Mouse (Mus musculus): ENCODE data around the gene Antxr1. TPM values are rescaled to one million over a fixed set of nuclear protein-coding genes. Genes with fewer than 3 reads are reported as not detected.

The Antxr1 gene
- polyA plus RNA-seq, 1 experiment from 2014 or later, result 3.6 TPM

DNA sequence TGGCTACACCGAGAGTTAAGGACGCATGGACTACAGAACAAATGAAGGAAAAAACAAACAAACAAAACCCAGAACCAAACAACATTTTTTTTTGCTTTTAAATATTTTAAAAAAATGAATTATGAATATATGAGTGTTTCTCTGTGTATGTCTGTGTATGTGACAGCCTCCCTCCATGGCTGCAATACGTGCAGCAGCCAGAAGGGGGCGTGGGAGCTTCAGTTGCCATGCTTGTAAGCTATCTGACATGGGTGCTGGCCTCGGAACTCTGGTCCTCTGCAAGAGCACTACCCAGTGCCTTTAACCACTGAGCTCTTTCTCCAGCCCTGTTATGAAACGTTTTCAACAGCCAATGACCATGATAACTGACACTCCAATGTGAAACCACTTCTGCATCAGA, 215.0 kb downstream of the Antxr1 start:
- Histone ChIP-seq H3K27ac (ENCODE audit: poor library complexity, severe bottlenecking) (no peak overlapping the region), H3K4me2 (no peak overlapping the region), H3K4me3 (no peak overlapping the region), H3K4me1 (replicated peaks) (peaks cover 9% of the 10 kb centered on the region; the same call in 1 of the 2 replicates), H3K27me3 (replicated peaks) (no peaks in the 10 kb centered on the region), H3K9ac (no peak overlapping the region), H3K36me3 (no peaks in the 10 kb centered on the region), H3K9me3 (replicated peaks) (no peaks in the 10 kb centered on the region)
- no peak for ATAC-seq (ENCODE audit: insufficient number of reproducible peaks, low FRiP score)
- WGBS, result 86% methylated on average over 6 of the region's 6 CpGs

DNA sequence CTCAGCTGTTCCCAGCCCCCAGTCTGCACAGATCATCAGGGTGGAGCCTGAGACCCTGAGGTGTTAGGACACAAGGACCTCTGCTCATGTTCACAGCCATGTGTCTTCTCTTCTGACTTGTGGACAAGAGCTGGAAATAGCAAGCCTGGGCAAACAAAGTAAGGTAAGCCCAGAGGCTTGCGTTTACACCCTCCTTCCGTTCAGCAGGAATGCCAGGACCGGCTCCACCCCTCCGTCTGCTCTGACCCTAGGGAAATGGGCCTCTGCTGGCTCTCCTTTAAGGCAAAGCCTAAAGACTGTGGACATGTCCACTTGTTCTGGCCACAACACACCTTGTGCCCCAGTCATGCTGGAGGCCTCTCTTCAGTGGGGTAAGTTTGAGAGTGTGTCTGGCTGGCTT, 215.6 kb downstream of the Antxr1 start:
- Histone ChIP-seq H3K9ac (no peak overlapping the region), H3K27ac (ENCODE audit: poor library complexity, severe bottlenecking) (no peak overlapping the region), H3K9me3 (replicated peaks) (no peaks in the 10 kb centered on the region), H3K4me2 (no peak overlapping the region), H3K4me1 (replicated peaks) (peaks cover 9% of the 10 kb centered on the region; the same call in 1 of the 2 replicates), H3K27me3 (replicated peaks) (no peaks in the 10 kb centered on the region), H3K4me3 (no peak overlapping the region), H3K36me3 (no peaks in the 10 kb centered on the region)
- no peak for ATAC-seq (ENCODE audit: insufficient number of reproducible peaks, low FRiP score)
- 47% methylated on average over 4 of the region's 4 CpGs for WGBS

DNA sequence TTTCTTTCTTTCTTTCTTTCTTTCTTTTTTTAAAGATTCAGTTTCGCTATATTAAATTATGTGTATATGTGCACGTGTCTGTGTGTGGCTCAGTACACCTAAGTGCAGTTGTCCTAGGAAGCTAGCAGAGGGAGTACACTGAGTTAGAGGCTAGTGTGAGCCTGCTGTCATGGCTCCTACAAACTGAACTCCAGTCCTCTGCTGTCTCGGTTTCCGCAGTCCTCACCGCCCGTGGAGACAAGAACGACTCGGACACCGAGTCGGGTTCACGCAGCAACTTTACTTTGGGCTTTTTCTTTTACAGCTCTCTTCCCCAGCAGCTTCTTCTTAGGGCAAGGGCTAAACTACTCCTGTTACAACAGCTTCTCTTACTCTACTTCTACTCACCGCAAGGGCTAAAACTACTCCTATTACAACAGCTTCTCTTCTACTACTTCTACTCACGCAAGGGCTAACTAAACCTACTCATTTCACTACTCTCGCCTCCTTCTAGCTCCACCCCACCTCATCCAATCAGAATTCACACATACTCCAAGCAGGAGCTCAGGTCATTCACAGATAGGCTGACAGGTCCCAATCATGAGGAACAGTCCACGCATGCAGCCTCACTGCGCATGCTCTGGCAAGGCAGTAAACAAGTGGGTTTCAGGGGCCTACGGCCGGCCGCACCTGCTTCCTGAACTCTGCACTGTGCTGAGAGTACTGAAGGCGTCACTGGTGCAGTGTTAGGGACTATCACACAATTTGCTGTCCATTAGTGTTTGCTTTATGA, 216.4 kb downstream of the Antxr1 start:
- Histone ChIP-seq H3K4me2 (no peak overlapping the region), H3K9ac (no peak overlapping the region), H3K27ac (ENCODE audit: poor library complexity, severe bottlenecking) (no peak overlapping the region), H3K4me1 (replicated peaks) (peaks cover 9% of the 10 kb centered on the region; the same call in 1 of the 2 replicates), H3K27me3 (replicated peaks) (no peaks in the 10 kb centered on the region), H3K36me3 (no peaks in the 10 kb centered on the region), H3K9me3 (replicated peaks) (no peaks in the 10 kb centered on the region), H3K4me3 (no peak overlapping the region)
- WGBS, result 85% methylated on average over 20 of the region's 20 CpGs
- no peak for ATAC-seq (ENCODE audit: insufficient number of reproducible peaks, low FRiP score)

- Histone ChIP-seq H3K4me2 (no peak overlapping the region), H3K9me3 (replicated peaks) (no peaks in the 10 kb centered on the region), H3K4me1 (replicated peaks) (peaks cover 9% of the 10 kb centered on the region; the same call in 1 of the 2 replicates), H3K9ac (no peak overlapping the region), H3K4me3 (no peak overlapping the region), H3K27me3 (replicated peaks) (peaks cover 5% of the 10 kb centered on the region; the same call in 1 of the 2 replicates), H3K36me3 (no peaks in the 10 kb centered on the region), H3K27ac (ENCODE audit: poor library complexity, severe bottlenecking) (no peak overlapping the region)
- ATAC-seq (ENCODE audit: insufficient number of reproducible peaks, low FRiP score), result no peak
- WGBS, result 83% methylated on average over 7 of the region's 7 CpGs
These were observed 219.0 kb downstream of the Antxr1 start for GRCm38 (mm10) chr6:87116596-87116995.

DNA sequence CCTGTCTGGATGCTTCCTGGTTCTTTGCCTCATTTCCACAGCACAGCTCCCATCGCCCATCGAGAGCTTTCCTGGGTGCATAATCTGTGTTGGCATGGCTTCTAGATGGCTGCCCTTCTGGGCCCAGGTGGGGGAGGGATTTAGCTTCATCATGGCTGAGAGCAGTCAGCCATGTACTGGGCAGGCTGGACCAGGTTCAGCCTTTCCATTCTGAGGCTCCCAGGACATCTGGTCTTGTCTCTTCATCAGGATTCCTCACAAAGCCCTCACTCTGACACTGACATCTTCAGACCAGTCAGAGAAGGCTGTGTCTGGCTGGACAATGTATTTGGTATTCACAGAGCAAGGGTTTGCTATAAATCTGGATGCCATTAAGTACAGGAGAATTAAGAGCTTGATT, 219.6 kb downstream of the Antxr1 start:
- 85% methylated on average over 2 of the region's 2 CpGs for WGBS
- Histone ChIP-seq H3K27ac (ENCODE audit: poor library complexity, severe bottlenecking) (no peak overlapping the region), H3K4me2 (no peak overlapping the region), H3K4me1 (replicated peaks) (peaks cover 9% of the 10 kb centered on the region; the same call in 1 of the 2 replicates), H3K36me3 (no peaks in the 10 kb centered on the region), H3K27me3 (replicated peaks) (peaks cover 11% of the 10 kb centered on the region), H3K9ac (no peak overlapping the region), H3K4me3 (no peak overlapping the region), H3K9me3 (replicated peaks) (no peaks in the 10 kb centered on the region)
- no peak for ATAC-seq (ENCODE audit: insufficient number of reproducible peaks, low FRiP score)

DNA sequence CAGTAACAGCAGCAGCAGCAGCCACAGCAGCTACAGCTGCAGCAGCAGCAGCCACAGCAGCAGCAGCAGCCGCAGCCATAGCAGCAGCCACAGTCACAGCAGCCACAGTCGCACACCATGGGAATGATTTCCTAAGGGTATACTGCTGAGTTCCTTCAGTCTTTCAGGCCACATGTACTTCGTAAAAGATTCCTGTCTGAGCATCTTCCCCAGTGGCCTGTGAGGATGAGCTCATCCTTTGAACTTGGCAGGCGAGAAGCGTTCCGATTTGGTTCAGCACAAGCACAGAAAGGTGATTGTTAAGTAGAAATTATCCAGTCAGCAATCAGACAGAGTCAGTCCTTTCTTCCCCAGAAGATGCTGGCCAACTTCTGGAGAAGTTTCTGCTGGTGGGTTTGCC, 223.5 kb downstream of the Antxr1 start:
- H3K4me3 ChIP-seq, result no peak overlapping the region
- peaks cover 13% of the 10 kb centered on the region for H3K27me3 ChIP-seq (replicated peaks)
- no peaks in the 10 kb centered on the region for H3K36me3 ChIP-seq
- ATAC-seq (ENCODE audit: insufficient number of reproducible peaks, low FRiP score), result no peak
- H3K27ac ChIP-seq (ENCODE audit: poor library complexity, severe bottlenecking), result no peak overlapping the region
- no peak overlapping the region for H3K4me2 ChIP-seq
- WGBS, result 84% methylated on average over 6 of the region's 6 CpGs
- no peaks in the 10 kb centered on the region for H3K9me3 ChIP-seq (replicated peaks)
- no peak overlapping the region for H3K9ac ChIP-seq
- H3K4me1 ChIP-seq (replicated peaks), result no peaks in the 10 kb centered on the region

DNA sequence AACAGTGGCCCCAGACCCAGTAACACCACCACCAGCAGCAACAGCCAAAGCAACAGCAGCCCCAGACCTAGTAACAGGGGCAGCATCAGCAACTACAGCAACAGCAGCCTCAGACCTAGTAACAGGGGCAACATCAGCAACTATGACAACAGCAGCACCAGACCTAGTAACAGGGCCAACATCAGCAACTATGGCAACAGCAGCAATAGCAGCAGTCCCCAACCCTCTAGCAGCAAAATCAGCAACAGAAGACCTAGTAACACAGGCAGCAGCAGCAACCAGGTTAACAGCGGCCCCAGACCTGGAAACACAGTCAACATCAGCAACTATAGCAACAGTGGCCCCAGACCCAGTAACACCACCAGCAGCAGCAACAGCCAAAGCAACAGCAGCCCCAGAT, 224.1 kb downstream of the Antxr1 start:
- peaks cover 13% of the 10 kb centered on the region for H3K27me3 ChIP-seq (replicated peaks)
- no peaks in the 10 kb centered on the region for H3K36me3 ChIP-seq
- H3K27ac ChIP-seq (ENCODE audit: poor library complexity, severe bottlenecking), result no peak overlapping the region
- no peak overlapping the region for H3K4me3 ChIP-seq
- H3K9ac ChIP-seq, result no peak overlapping the region
- WGBS, result 84% methylated on average over 1 of the region's 1 CpGs
- H3K4me2 ChIP-seq, result no peak overlapping the region
- no peak for ATAC-seq (ENCODE audit: insufficient number of reproducible peaks, low FRiP score)
- no peaks in the 10 kb centered on the region for H3K4me1 ChIP-seq (replicated peaks)
- H3K9me3 ChIP-seq (replicated peaks), result no peaks in the 10 kb centered on the region

DNA sequence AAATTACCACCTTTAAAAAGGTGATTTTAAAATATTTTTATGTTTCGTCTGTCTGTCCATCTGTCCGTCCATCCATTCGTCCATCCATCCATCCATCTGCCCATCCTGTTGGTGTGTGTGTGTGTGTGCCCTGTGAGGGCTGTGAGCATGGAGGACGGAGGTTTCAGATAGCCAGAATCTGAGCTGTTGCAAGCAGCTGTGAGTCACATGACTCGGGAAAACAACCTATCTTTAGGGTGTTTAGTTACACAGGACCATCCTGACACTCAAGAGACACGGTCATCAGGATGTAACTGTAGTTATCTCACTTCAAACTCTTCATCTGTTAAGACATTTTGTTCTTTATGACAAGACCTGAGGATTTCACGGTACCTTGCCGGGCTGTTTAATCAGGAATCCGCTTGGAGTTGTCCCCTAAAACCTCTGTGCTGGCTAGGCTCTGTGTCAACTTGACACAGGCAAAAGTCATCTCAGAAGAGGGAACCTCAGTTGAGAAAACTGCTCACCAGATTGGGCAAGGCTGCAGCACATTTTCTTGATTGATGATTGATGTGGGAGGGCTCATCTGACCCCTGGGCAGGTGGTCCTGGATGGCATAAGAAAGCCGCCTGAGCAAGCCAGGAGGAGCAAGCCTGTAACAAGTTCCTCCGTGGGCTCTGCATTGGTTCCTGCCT, 231.4 kb downstream of the Antxr1 start, which contains the start of gene D6Ertd527e:
D6Ertd527e (plus strand) TSS at position 624 of the 674 bp plus-strand sequence.
- H3K9ac ChIP-seq, result no peak within 1 kb of the TSS
- WGBS, result 74% methylated on average over 11 of the region's 11 CpGs
- ATAC-seq (ENCODE audit: insufficient number of reproducible peaks, low FRiP score), result no peak
- H3K36me3 ChIP-seq, result no peaks in the 10 kb centered on the region
- no peaks in the 10 kb centered on the region for H3K9me3 ChIP-seq (replicated peaks)
- peaks cover 33% of the 10 kb centered on the region for H3K4me1 ChIP-seq (replicated peaks)
- H3K27ac ChIP-seq (ENCODE audit: poor library complexity, severe bottlenecking), result no peak within 1 kb of the TSS
- H3K4me2 ChIP-seq, result no peak within 1 kb of the TSS
- H3K4me3 ChIP-seq, result no peak within 1 kb of the TSS
- H3K27me3 ChIP-seq (replicated peaks), result no peaks in the 10 kb centered on the region; the same call in 1 of the 2 replicates

GRCm38 (mm10) chr6:87103314-87103713, 232.3 kb downstream of the Antxr1 start:
- WGBS, result 100% methylated on average over 1 of the region's 1 CpGs
- ATAC-seq (ENCODE audit: insufficient number of reproducible peaks, low FRiP score), result no peak
- no peaks in the 10 kb centered on the region for H3K36me3 ChIP-seq
- peaks cover 37% of the 10 kb centered on the region for H3K4me1 ChIP-seq (replicated peaks)
- no peaks in the 10 kb centered on the region; the same call in 1 of the 2 replicates for H3K27me3 ChIP-seq (replicated peaks)
- no peak overlapping the region for H3K27ac ChIP-seq (ENCODE audit: poor library complexity, severe bottlenecking)
- no peaks in the 10 kb centered on the region for H3K9me3 ChIP-seq (replicated peaks)
- no peak overlapping the region for H3K4me2 ChIP-seq
- no peak overlapping the region for H3K4me3 ChIP-seq
- H3K9ac ChIP-seq, result no peak overlapping the region

DNA sequence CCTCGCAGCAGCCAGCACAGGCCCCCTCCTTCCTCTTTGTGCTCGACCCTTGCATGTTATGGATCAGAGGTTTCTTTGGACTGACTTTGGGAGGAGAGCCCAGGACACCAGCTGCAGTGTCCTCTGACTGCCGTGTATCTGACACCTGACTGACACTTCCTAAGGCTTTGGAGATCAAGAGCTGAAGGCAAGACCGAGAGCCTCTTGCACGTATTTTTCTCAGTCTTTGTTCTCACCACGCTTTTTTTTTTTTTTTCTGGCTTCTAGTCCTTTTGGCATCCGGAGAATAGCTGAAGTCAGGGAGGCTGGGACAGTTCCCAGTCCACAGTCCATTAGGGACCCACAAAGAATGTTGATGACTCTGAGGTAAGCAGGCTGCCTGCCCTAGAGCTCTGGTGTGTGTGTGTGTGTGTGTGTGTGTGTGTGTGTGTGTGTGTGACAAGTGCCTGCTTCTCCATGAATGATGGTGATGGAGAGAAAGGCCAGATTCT, 233.2 kb downstream of the Antxr1 start:
- Histone ChIP-seq H3K4me3 (no peak overlapping the region), H3K36me3 (no peaks in the 10 kb centered on the region), H3K27me3 (replicated peaks) (no peaks in the 10 kb centered on the region; the same call in 1 of the 2 replicates), H3K9me3 (replicated peaks) (no peaks in the 10 kb centered on the region), H3K9ac (peak overlapping the region; percentile 23; the same call in 1 of the 2 replicates), H3K4me2 (no peak overlapping the region), H3K27ac (ENCODE audit: poor library complexity, severe bottlenecking) (0 out of 2 replicates have a peak overlapping the region, but pooled peaks have one; percentile 2), H3K4me1 (replicated peaks) (peaks cover 37% of the 10 kb centered on the region)
- WGBS, result 28% methylated on average over 7 of the region's 7 CpGs
- no peak for ATAC-seq (ENCODE audit: insufficient number of reproducible peaks, low FRiP score)

GRCm38 (mm10) chr6:87101955-87102353, 233.7 kb downstream of the Antxr1 start:
- 0 out of 2 replicates have a peak overlapping the region, but pooled peaks have one; percentile 2 for H3K27ac ChIP-seq (ENCODE audit: poor library complexity, severe bottlenecking)
- peaks cover 37% of the 10 kb centered on the region for H3K4me1 ChIP-seq (replicated peaks)
- no peaks in the 10 kb centered on the region for H3K9me3 ChIP-seq (replicated peaks)
- no peak overlapping the region for H3K4me2 ChIP-seq
- H3K4me3 ChIP-seq, result no peak overlapping the region
- no peak for ATAC-seq (ENCODE audit: insufficient number of reproducible peaks, low FRiP score)
- no peaks in the 10 kb centered on the region; the same call in 1 of the 2 replicates for H3K27me3 ChIP-seq (replicated peaks)
- no peaks in the 10 kb centered on the region for H3K36me3 ChIP-seq
- H3K9ac ChIP-seq, result peak overlapping the region; percentile 23; the same call in 1 of the 2 replicates
- 27% methylated on average over 4 of the region's 4 CpGs for WGBS
